Mouse (Mus musculus): ENCODE results near the gene Gpr141. TPM values are rescaled to one million over a fixed set of nuclear protein-coding genes. Genes with fewer than 3 reads are reported as not detected.

Gpr141 gene
- total and polyA plus RNA-seq, 2 experiments = 0.02 to 0.18 TPM

DNA sequence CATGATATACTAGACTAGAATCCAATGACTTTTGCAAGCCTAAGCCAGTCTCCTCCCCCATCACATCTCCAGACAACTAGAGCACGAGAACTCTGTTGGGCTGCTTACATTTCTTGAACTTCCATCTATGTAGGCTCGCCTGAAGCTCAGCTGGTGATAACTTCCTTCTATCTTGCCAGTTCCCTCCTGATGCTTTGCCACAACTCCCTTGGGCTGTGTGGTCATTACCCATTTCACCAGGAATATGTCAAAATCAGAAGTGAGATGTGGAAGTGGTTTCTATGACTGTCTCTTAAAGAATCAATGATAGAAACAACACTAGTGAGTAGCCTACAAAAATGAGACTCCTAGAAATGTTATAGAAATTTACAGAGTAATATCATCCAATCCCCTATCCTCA lies 56.9 kb downstream of the Gpr141 start:
- no peaks in the 10 kb centered on the region for H3K79me2 ChIP-seq (ENCODE audit: control insufficient read depth, insufficient read depth, low read length)
- peaks cover 2% of the 10 kb centered on the region; the same call in 1 of the 2 replicates for H3K4me1 ChIP-seq (ENCODE audit: control insufficient read depth, insufficient read depth, low read length)
- no peaks in the 10 kb centered on the region for H3K36me3 ChIP-seq (ENCODE audit: control insufficient read depth, insufficient read depth, low read length)
- no peaks in the 10 kb centered on the region for H3K27me3 ChIP-seq (ENCODE audit: control insufficient read depth, insufficient read depth, low read length)
- H3K27ac ChIP-seq (replicated peaks; ENCODE audit: insufficient read depth, low read depth, low read length) = no peak overlapping the region
- no peak overlapping the region for H3K9ac ChIP-seq (ENCODE audit: low read depth, low read length)
- DNase-seq (ENCODE audit: extremely low read depth, low read depth, low spot score) = no peak
- TF ChIP-seq POLR2A (IDR thresholded peaks at IDR 0.05; ENCODE audit: extremely low read depth, insufficient read depth, low read length) = no peak
- TF ChIP-seq CTCF (IDR thresholded peaks at IDR 0.05; ENCODE audit: low read depth, low read length) = no peak
- WGBS = 76% methylated on average over 2 of the region's 2 CpGs
- no peak overlapping the region for H3K4me3 ChIP-seq (ENCODE audit: insufficient read depth, low read depth, low read length)

DNA sequence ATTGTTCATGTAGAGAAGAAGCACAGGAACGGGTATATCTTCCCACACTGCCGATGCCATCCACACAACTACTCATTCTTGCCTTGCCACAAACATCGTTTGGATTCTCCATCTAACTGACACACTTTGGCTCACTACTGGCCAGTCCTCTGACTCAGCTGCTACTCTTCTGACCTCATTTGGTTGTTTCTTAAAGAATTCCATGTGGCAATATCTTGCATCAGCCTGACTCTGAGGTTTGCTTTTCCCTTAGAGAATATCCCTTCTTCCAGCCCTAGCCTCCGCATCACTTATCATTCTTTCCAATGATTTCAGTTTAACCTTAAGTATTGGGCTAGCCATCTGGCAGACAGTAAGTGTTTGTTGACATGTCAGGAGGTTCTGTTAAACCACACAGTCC lies 59.8 kb downstream of the Gpr141 start:
- H3K27ac ChIP-seq (replicated peaks; ENCODE audit: insufficient read depth, low read depth, low read length) = no peak overlapping the region

GRCm38 (mm10) chr13:19763211-19763610 lies 60.8 kb downstream of the Gpr141 start:
- H3K27me3 ChIP-seq (ENCODE audit: control insufficient read depth, insufficient read depth, low read length) = no peaks in the 10 kb centered on the region
- DNase-seq (ENCODE audit: extremely low read depth, low read depth, low spot score) = peak; percentile 62
- H3K4me3 ChIP-seq (ENCODE audit: insufficient read depth, low read depth, low read length) = no peak overlapping the region
- no peak overlapping the region for H3K9ac ChIP-seq (ENCODE audit: low read depth, low read length)
- 69% methylated on average over 1 of the region's 1 CpGs for WGBS
- H3K4me1 ChIP-seq (ENCODE audit: control insufficient read depth, insufficient read depth, low read length) = peaks cover 2% of the 10 kb centered on the region; the same call in 1 of the 2 replicates
- no peak for TF ChIP-seq CTCF (IDR thresholded peaks at IDR 0.05; ENCODE audit: low read depth, low read length)
- no peak overlapping the region for H3K27ac ChIP-seq (replicated peaks; ENCODE audit: insufficient read depth, low read depth, low read length)
- no peaks in the 10 kb centered on the region for H3K36me3 ChIP-seq (ENCODE audit: control insufficient read depth, insufficient read depth, low read length)
- H3K79me2 ChIP-seq (ENCODE audit: control insufficient read depth, insufficient read depth, low read length) = no peaks in the 10 kb centered on the region

More for the DNA sequence above, 59.8 kb downstream of the Gpr141 start:
- H3K4me1 ChIP-seq (ENCODE audit: control insufficient read depth, insufficient read depth, low read length) = peaks cover 2% of the 10 kb centered on the region; the same call in 1 of the 2 replicates
- TF ChIP-seq CTCF (IDR thresholded peaks at IDR 0.05; ENCODE audit: low read depth, low read length) = no peak
- H3K79me2 ChIP-seq (ENCODE audit: control insufficient read depth, insufficient read depth, low read length) = no peaks in the 10 kb centered on the region
- no peaks in the 10 kb centered on the region for H3K36me3 ChIP-seq (ENCODE audit: control insufficient read depth, insufficient read depth, low read length)
- H3K4me3 ChIP-seq (ENCODE audit: insufficient read depth, low read depth, low read length) = no peak overlapping the region
- no peak overlapping the region for H3K9ac ChIP-seq (ENCODE audit: low read depth, low read length)
- no peaks in the 10 kb centered on the region for H3K27me3 ChIP-seq (ENCODE audit: control insufficient read depth, insufficient read depth, low read length)
- WGBS = 89% methylated on average over 4 of the region's 4 CpGs
- no peak for DNase-seq (ENCODE audit: extremely low read depth, low read depth, low spot score)

DNA sequence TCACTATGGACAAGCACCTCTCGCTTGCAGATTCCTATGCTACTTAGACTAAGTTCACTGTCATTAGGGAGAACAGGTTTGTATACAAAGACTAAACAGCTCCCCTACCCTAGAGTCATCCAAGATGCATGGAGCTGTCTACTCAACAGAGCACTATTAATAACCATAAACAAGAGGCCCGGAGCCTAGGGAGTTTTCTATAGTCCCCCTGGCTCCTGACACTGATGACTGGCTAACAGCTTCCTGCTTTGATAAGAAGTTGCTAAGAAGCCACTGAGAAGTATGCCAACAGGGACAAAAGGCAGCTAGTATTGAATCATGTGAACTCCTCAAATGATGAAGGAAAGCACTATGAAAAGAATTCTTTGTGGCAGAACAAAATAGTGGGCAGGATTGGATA lies 78.3 kb downstream of the Gpr141 start:
- no peak for DNase-seq (ENCODE audit: extremely low read depth, low read depth, low spot score)
- no peak overlapping the region for H3K9ac ChIP-seq (ENCODE audit: low read depth, low read length)
- no peaks in the 10 kb centered on the region for H3K27me3 ChIP-seq (ENCODE audit: control insufficient read depth, insufficient read depth, low read length)
- no peak for TF ChIP-seq CTCF (IDR thresholded peaks at IDR 0.05; ENCODE audit: low read depth, low read length)
- no peak for TF ChIP-seq POLR2A (IDR thresholded peaks at IDR 0.05; ENCODE audit: extremely low read depth, insufficient read depth, low read length)
- WGBS = 76% methylated on average over 2 of the region's 2 CpGs
- no peak overlapping the region for H3K4me3 ChIP-seq (ENCODE audit: insufficient read depth, low read depth, low read length)
- H3K27ac ChIP-seq (replicated peaks; ENCODE audit: insufficient read depth, low read depth, low read length) = no peak overlapping the region
- H3K36me3 ChIP-seq (ENCODE audit: control insufficient read depth, insufficient read depth, low read length) = no peaks in the 10 kb centered on the region
- no peaks in the 10 kb centered on the region for H3K4me1 ChIP-seq (ENCODE audit: control insufficient read depth, insufficient read depth, low read length)
- no peaks in the 10 kb centered on the region for H3K79me2 ChIP-seq (ENCODE audit: control insufficient read depth, insufficient read depth, low read length)

DNA sequence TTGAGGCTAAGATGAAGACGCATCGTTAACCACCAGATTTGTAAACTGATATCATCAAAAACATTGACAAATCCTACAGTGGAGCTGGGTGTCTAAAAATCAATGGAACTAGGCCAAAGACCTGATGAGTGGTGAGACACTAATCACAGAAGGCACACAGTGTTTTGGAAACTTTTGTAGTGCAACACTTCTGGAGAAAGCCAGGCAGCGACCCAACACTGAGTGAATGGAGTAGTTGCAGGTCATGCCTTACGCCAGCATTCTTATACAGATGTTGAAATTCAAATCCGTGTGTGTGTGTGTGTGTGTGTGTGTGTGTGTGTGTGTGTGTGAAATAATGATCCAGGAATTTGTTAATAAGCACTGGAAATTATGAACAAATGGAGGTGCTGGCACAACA lies 79.5 kb downstream of the Gpr141 start:
- H3K4me3 ChIP-seq (ENCODE audit: insufficient read depth, low read depth, low read length) = no peak overlapping the region
- no peak for DNase-seq (ENCODE audit: extremely low read depth, low read depth, low spot score)
- no peaks in the 10 kb centered on the region for H3K36me3 ChIP-seq (ENCODE audit: control insufficient read depth, insufficient read depth, low read length)
- no peak overlapping the region for H3K27ac ChIP-seq (replicated peaks; ENCODE audit: insufficient read depth, low read depth, low read length)
- no peaks in the 10 kb centered on the region for H3K79me2 ChIP-seq (ENCODE audit: control insufficient read depth, insufficient read depth, low read length)
- no peaks in the 10 kb centered on the region for H3K27me3 ChIP-seq (ENCODE audit: control insufficient read depth, insufficient read depth, low read length)
- H3K4me1 ChIP-seq (ENCODE audit: control insufficient read depth, insufficient read depth, low read length) = no peaks in the 10 kb centered on the region
- TF ChIP-seq POLR2A (IDR thresholded peaks at IDR 0.05; ENCODE audit: extremely low read depth, insufficient read depth, low read length) (no peak), CTCF (IDR thresholded peaks at IDR 0.05; ENCODE audit: low read depth, low read length) (no peak)
- WGBS = 83% methylated on average over 5 of the region's 5 CpGs
- H3K9ac ChIP-seq (ENCODE audit: low read depth, low read length) = no peak overlapping the region

- Histone ChIP-seq H3K4me1 (ENCODE audit: control insufficient read depth, insufficient read depth, low read length) (no peaks in the 10 kb centered on the region), H3K36me3 (ENCODE audit: control insufficient read depth, insufficient read depth, low read length) (no peaks in the 10 kb centered on the region), H3K4me3 (ENCODE audit: insufficient read depth, low read depth, low read length) (no peak overlapping the region), H3K9ac (ENCODE audit: low read depth, low read length) (no peak overlapping the region), H3K27me3 (ENCODE audit: control insufficient read depth, insufficient read depth, low read length) (no peaks in the 10 kb centered on the region), H3K27ac (replicated peaks; ENCODE audit: insufficient read depth, low read depth, low read length) (no peak overlapping the region), H3K79me2 (ENCODE audit: control insufficient read depth, insufficient read depth, low read length) (no peaks in the 10 kb centered on the region)
- TF ChIP-seq POLR2A (IDR thresholded peaks at IDR 0.05; ENCODE audit: extremely low read depth, insufficient read depth, low read length) (no peak), CTCF (IDR thresholded peaks at IDR 0.05; ENCODE audit: low read depth, low read length) (no peak)
- 80% methylated on average over 5 of the region's 5 CpGs for WGBS
- DNase-seq (ENCODE audit: extremely low read depth, low read depth, low spot score) = no peak
Measured at GRCm38 (mm10) chr13:19734597-19734996, 89.5 kb downstream of the Gpr141 start.
